Mouse (Mus musculus) liver, embryonic 14.5 days (tissue): ENCODE measurements around the gene Dtnbp1. TPM values are rescaled to one million over a fixed set of nuclear protein-coding genes. Genes with fewer than 3 reads are reported as not detected.
A peak's percentile ranks its signal among the peaks of the same experiment; 100 is the strongest.

Experiments used
- ATAC-seq: fragments of 200-750 bp; cut with Nextera tagmentation; 2 replicates; pipeline ENCODE4 v1.8.0; 2017; ENCODE audit warnings: moderate number of reproducible peaks, mild to moderate bottlenecking, moderate library complexity; ENCODE audit not compliant: insufficient read depth
- DNase-seq, 3 experiments: peaks; one replicate each; pipeline ENCODE4 v3.0.0-alpha.2; 2012 to 2013; ENCODE audit warnings: low read depth in 3 of 3, low spot score in 3 of 3
- H3K27ac ChIP-seq: fragments of 300-500 bp; sonication (generic); 2 replicates; pipeline ENCODE4 v1.5.1; 2014; ENCODE audit warnings: moderate library complexity, mild to moderate bottlenecking, control low read depth, inconsistent platforms
- H3K27me3 ChIP-seq: fragments of 300-500 bp; sonication (generic); 2 replicates; pipeline ENCODE4 v1.6.1; 2014; ENCODE audit warnings: mild to moderate bottlenecking, low read length, moderate library complexity; ENCODE audit not compliant: control insufficient read depth, insufficient read depth
- H3K36me3 ChIP-seq: fragments of 300-500 bp; sonication (generic); replicated peaks from 2 replicates; pipeline ENCODE4 v1.6.1; 2014; ENCODE audit warnings: low read depth; ENCODE audit not compliant: control insufficient read depth, insufficient read depth
- H3K4me1 ChIP-seq, 2 experiments: fragments of 200-500 bp in 1 of 2; fragments of 300-500 bp in 1 of 2; sonication (generic) in 1 of 2; replicated peaks; 2 replicates each; pipeline ENCODE4 v1.6.1; 2012 to 2014; ENCODE audit warnings: antibody characterized with exemption in 1 of 2, inconsistent platforms in 1 of 2, low read length in 1 of 2; ENCODE audit not compliant: control insufficient read depth in 2 of 2, insufficient read depth in 2 of 2
- H3K4me2 ChIP-seq: fragments of 300-500 bp; sonication (generic); 2 replicates; pipeline ENCODE4 v1.6.1; 2014; ENCODE audit warnings: low read depth, mild to moderate bottlenecking, control low read depth, moderate library complexity
- H3K4me3 ChIP-seq, 2 experiments: fragments of 200-500 bp in 1 of 2; fragments of 300-500 bp in 1 of 2; sonication (generic) in 1 of 2; 2 replicates each; pipeline ENCODE4 v1.5.1; 2012 to 2014; ENCODE audit warnings: low read depth in 2 of 2, low read length in 2 of 2, mild to moderate bottlenecking in 2 of 2, control low read depth in 1 of 2, inconsistent platforms in 1 of 2, moderate library complexity in 1 of 2; ENCODE audit not compliant: insufficient read depth in 1 of 2
- H3K9ac ChIP-seq: fragments of 300-500 bp; sonication (generic); replicated peaks from 2 replicates; pipeline ENCODE4 v1.6.1; 2014; ENCODE audit warnings: mild to moderate bottlenecking, control low read depth, moderate library complexity
- H3K9me3 ChIP-seq: fragments of 300-500 bp; sonication (generic); 2 replicates; pipeline ENCODE4 v1.6.1; 2016; ENCODE audit warnings: low read length, mixed read lengths; ENCODE audit not compliant: control insufficient read depth
- CTCF ChIP-seq: IDR thresholded peaks from 2 replicates; pipeline ENCODE4 v1.5.1; 2016; ENCODE audit warnings: antibody characterized with exemption, low read depth, control low read depth
- EP300 ChIP-seq: IDR thresholded peaks from 2 replicates; pipeline ENCODE4 v1.6.1; 2016; ENCODE audit warnings: antibody characterized with exemption, low read depth
- WGBS: fragments of 180-500 bp; shearing (Covaris S2); extraction: QIAGEN DNeasy Blood & Tissue Kit; methylation state at CpG from one replicate; pipeline ENCODE4 v1.1.7; 2014; ENCODE audit not compliant: insufficient replicate concordance; 5-methylcytosine and 5-hydroxymethylcytosine counted together
- polyA plus RNA-seq, 2 experiments: library from polyadenylated mRNA; depleted of rRNA in 1 of 2; stranded (reverse) in 1 of 2; unstranded in 1 of 2; fragments of >200 nt; fragmentation: Nextera tagmentation in 1 of 2; extraction: Ambion mirVana in 1 of 2; gene quantifications; 2 replicates each; pipeline versions ENCODE4 v1.2.1 to v1.2.3; 2012 to 2014

The Dtnbp1 gene
- polyA plus RNA-seq, 2 experiments: 18.9 to 25.0 TPM

DNA sequence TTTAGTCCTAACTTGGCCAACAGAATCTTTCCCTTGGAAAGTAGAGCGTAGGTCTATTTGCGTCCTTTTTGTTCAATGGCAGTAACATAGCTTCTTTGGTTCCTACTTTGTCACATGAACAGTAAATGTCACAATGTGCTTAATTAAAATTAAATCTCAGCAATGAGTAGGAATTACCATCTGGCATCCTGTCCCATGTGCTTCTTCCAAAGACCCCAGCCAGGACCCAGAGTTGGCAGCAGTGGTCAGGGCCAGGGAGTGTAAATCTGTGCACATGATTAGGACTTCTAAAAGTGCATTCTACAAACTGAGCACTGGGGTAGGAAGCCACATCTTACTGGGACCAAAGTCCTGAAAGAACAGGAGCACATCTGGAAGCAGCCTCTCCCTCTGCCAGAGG is 83.7 kb downstream of the Dtnbp1 start:
- H3K4me3 ChIP-seq: no peak overlapping the region
- no peak for TF ChIP-seq CTCF
- TF ChIP-seq EP300: no peak
- H3K9ac ChIP-seq: no peak overlapping the region
- no peak for DNase-seq
- no peak for ATAC-seq
- peaks cover 40% of the 10 kb centered on the region for H3K36me3 ChIP-seq
- WGBS: 90% methylated on average over 2 of the region's 2 CpGs
- H3K27me3 ChIP-seq: no peaks in the 10 kb centered on the region
- no peak overlapping the region for H3K4me2 ChIP-seq
- H3K4me1 ChIP-seq: peaks cover 10 to 18% of the 10 kb centered on the region in 2 experiments
- H3K27ac ChIP-seq: no peak overlapping the region
- H3K9me3 ChIP-seq: no peaks in the 10 kb centered on the region

GRCm38 (mm10) chr13:44917202-44917601 is 84.7 kb downstream of the Dtnbp1 start:
- H3K4me1 ChIP-seq: peaks cover 10 to 18% of the 10 kb centered on the region in 2 experiments
- ATAC-seq: no peak
- 81% methylated on average over 4 of the region's 4 CpGs for WGBS

GRCm38 (mm10) chr13:44915945-44916344 is 86.0 kb downstream of the Dtnbp1 start:
- DNase-seq (peak in 1 of 3 experiments; percentile 16), ATAC-seq (peak; percentile 38; the same call in 1 of the 2 replicates)
- Histone ChIP-seq H3K4me3 (no peak overlapping the region), H3K27ac (peak overlapping the region; percentile 25; the same call in 1 of the 2 replicates), H3K9ac (no peak overlapping the region), H3K36me3 (peaks cover 31% of the 10 kb centered on the region), H3K4me2 (peak overlapping the region; percentile 38), H3K4me1 (peaks cover 10 to 18% of the 10 kb centered on the region in 2 experiments), H3K9me3 (no peaks in the 10 kb centered on the region), H3K27me3 (no peaks in the 10 kb centered on the region)
- WGBS: 53% methylated on average over 4 of the region's 4 CpGs
- TF ChIP-seq EP300: no peak
- peak; percentile 49 for TF ChIP-seq CTCF

More at GRCm38 (mm10) chr13:44917202-44917601, 84.7 kb downstream of the Dtnbp1 start:
- TF ChIP-seq EP300 (no peak), CTCF (no peak)
- H3K36me3 ChIP-seq: peaks cover 40% of the 10 kb centered on the region
- no peak overlapping the region for H3K27ac ChIP-seq
- H3K4me3 ChIP-seq: no peak overlapping the region
- H3K4me2 ChIP-seq: no peak overlapping the region
- H3K27me3 ChIP-seq: no peaks in the 10 kb centered on the region
- DNase-seq: no peak
- no peak overlapping the region for H3K9ac ChIP-seq
- H3K9me3 ChIP-seq: no peaks in the 10 kb centered on the region

DNA sequence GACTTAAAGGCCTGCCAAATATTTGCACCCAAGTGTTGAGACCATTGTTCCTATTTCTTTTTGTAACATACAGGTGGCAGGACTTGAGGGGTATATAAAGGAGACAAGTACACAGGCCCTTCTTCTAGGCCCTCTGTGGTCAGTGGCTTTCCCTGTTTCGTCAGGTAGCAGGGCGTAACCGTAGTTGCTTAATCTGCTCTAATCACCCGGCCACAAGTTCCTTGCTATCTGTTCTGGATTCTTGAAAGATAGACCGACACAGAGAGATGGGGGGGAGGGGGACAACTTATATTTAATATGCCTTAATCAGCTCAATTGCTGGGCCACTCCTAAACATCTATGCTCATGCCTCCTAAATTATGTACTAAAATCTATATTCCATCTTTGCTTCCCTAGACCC is 86.6 kb downstream of the Dtnbp1 start:
- ATAC-seq (peak; percentile 64), DNase-seq (peak; percentile 27 to 35 (median 31))
- Histone ChIP-seq H3K9ac (no peak overlapping the region), H3K4me2 (peak overlapping the region; percentile 38), H3K27me3 (no peaks in the 10 kb centered on the region), H3K9me3 (no peaks in the 10 kb centered on the region), H3K4me3 (no peak overlapping the region), H3K4me1 (peaks cover 10 to 19% of the 10 kb centered on the region in 2 experiments), H3K36me3 (peaks cover 26% of the 10 kb centered on the region), H3K27ac (no peak overlapping the region)
- WGBS: 15% methylated on average over 5 of the region's 5 CpGs
- no peak for TF ChIP-seq CTCF
- peak; percentile 57 for TF ChIP-seq EP300

GRCm38 (mm10) chr13:44913560-44913959 is 88.4 kb downstream of the Dtnbp1 start:
- no peak overlapping the region for H3K4me3 ChIP-seq
- TF ChIP-seq CTCF (peak; percentile 36), EP300 (no peak)
- H3K27ac ChIP-seq: no peak overlapping the region
- H3K4me2 ChIP-seq: no peak overlapping the region
- DNase-seq: no peak
- 71% methylated on average over 7 of the region's 7 CpGs for WGBS
- H3K27me3 ChIP-seq: no peaks in the 10 kb centered on the region
- peaks cover 10 to 19% of the 10 kb centered on the region in 2 experiments for H3K4me1 ChIP-seq
- no peaks in the 10 kb centered on the region for H3K9me3 ChIP-seq
- ATAC-seq: no peak
- peaks cover 22% of the 10 kb centered on the region for H3K36me3 ChIP-seq
- H3K9ac ChIP-seq: no peak overlapping the region
